Mouse (Mus musculus): ENCODE data around the gene Ccdc73. TPM values are rescaled to one million over a fixed set of nuclear protein-coding genes. Genes with fewer than 3 reads are reported as not detected.

The Ccdc73 gene
- total and polyA plus RNA-seq, 3 experiments, result 2.2 to 5.1 (median 2.2) TPM

- no peak for DNase-seq (ENCODE audit: extremely low read depth)
- H3K27ac ChIP-seq (ENCODE audit: insufficient read depth, low read depth), result no peak overlapping the region
- no peaks in the 10 kb centered on the region for H3K27me3 ChIP-seq (replicated peaks)
- H3K4me1 ChIP-seq (ENCODE audit: control insufficient read depth in 1 of 2, insufficient read depth in 2 of 2), result no peaks in the 10 kb centered on the region
- peaks cover 5% of the 10 kb centered on the region; the same call in 1 of the 2 replicates for H3K79me2 ChIP-seq (replicated peaks; ENCODE audit: control insufficient read depth, extremely low read depth, insufficient read depth, poor library complexity, severe bottlenecking)
- dilution Hi-C loops (cut with MboI; ENCODE audit: extremely low pct_ligation_motif_present, extremely low pct_unique_long_range_greater_than_20kb, low sequenced_read_pairs) (no loop called here), in situ Hi-C loops (cut with MboI; ENCODE audit: low pct_ligation_motif_present, low pct_unique_long_range_greater_than_20kb, low sequenced_read_pairs) (no loop called here)
- no peak overlapping the region for H3K9ac ChIP-seq (ENCODE audit: insufficient read depth, low read depth)
- H3K4me3 ChIP-seq (replicated peaks in 1 of 3; ENCODE audit: low read depth in 2 of 3, low read length in 2 of 3, poor library complexity in 1 of 3), result no peak overlapping the region
- TF ChIP-seq MYC (IDR thresholded peaks at IDR 0.05; ENCODE audit: low read depth, low read length) (no peak), SIN3A (IDR thresholded peaks at IDR 0.05; ENCODE audit: low read length) (no peak), HCFC1 (IDR thresholded peaks at IDR 0.05; ENCODE audit: low read depth, low read length) (no peak), ZKSCAN1 (IDR thresholded peaks at IDR 0.05; ENCODE audit: borderline replicate concordance, low read depth, low read length) (no peak), RCOR1 (conservative IDR thresholded peaks at IDR 0.05; ENCODE audit: low read depth, low read length) (no peak), BHLHE40 (IDR thresholded peaks at IDR 0.05; ENCODE audit: low read depth, low read length) (no peak), NELFE (IDR thresholded peaks at IDR 0.05; ENCODE audit: low read depth, low read length) (no peak), ELF1 (IDR thresholded peaks at IDR 0.05; ENCODE audit: low read depth, low read length) (no peak), RAD21 (IDR thresholded peaks at IDR 0.05; ENCODE audit: low read depth, low read length) (no peak)
- H3K9me3 ChIP-seq (replicated peaks; ENCODE audit: low read length), result no peaks in the 10 kb centered on the region
- peaks cover 36 to 81% of the 10 kb centered on the region in 2 experiments for H3K36me3 ChIP-seq (replicated peaks in 1 of 2; ENCODE audit: control insufficient read depth in 1 of 2, insufficient read depth in 1 of 2, low read length in 1 of 2)
- no peak overlapping the region for H3K4me2 ChIP-seq (ENCODE audit: insufficient read depth, low read depth, poor library complexity, severe bottlenecking)
Measured at GRCm38 (mm10) chr2:104832486-104832885, 35.1 kb upstream of the Ccdc73 start.

GRCm38 (mm10) chr2:104840974-104841373, 26.6 kb upstream of the Ccdc73 start:
- no peak overlapping the region for H3K27ac ChIP-seq (ENCODE audit: insufficient read depth, low read depth)
- H3K9me3 ChIP-seq (replicated peaks; ENCODE audit: low read length), result no peaks in the 10 kb centered on the region
- in situ Hi-C loops (cut with MboI; ENCODE audit: low pct_ligation_motif_present, low pct_unique_long_range_greater_than_20kb, low sequenced_read_pairs) (no loop called here), dilution Hi-C loops (cut with MboI; ENCODE audit: extremely low pct_ligation_motif_present, extremely low pct_unique_long_range_greater_than_20kb, low sequenced_read_pairs) (no loop called here)
- no peaks in the 10 kb centered on the region for H3K27me3 ChIP-seq (replicated peaks)
- H3K4me2 ChIP-seq (ENCODE audit: insufficient read depth, low read depth, poor library complexity, severe bottlenecking), result no peak overlapping the region
- no peak overlapping the region for H3K9ac ChIP-seq (ENCODE audit: insufficient read depth, low read depth)
- DNase-seq (ENCODE audit: extremely low read depth), result no peak
- peaks cover 33 to 74% of the 10 kb centered on the region in 2 experiments for H3K36me3 ChIP-seq (replicated peaks in 1 of 2; ENCODE audit: control insufficient read depth in 1 of 2, insufficient read depth in 1 of 2, low read length in 1 of 2)
- H3K4me3 ChIP-seq (replicated peaks in 1 of 3; ENCODE audit: low read depth in 2 of 3, low read length in 2 of 3, poor library complexity in 1 of 3), result no peak overlapping the region
- TF ChIP-seq TCF12 (IDR thresholded peaks at IDR 0.05; ENCODE audit: low read depth, low read length) (no peak), ETS1 (conservative IDR thresholded peaks at IDR 0.05; ENCODE audit: low read depth, low read length) (no peak), JUN (IDR thresholded peaks at IDR 0.05; ENCODE audit: insufficient read depth, low read depth, low read length) (no peak), POLR2AphosphoS2 (IDR thresholded peaks at IDR 0.05; ENCODE audit: low read depth, low read length) (no peak), USF1 (IDR thresholded peaks at IDR 0.05; ENCODE audit: low read depth, low read length) (no peak), USF2 (conservative IDR thresholded peaks at IDR 0.05; ENCODE audit: low read depth, low read length) (no peak), SMC3 (IDR thresholded peaks at IDR 0.05; ENCODE audit: low read depth, low read length) (no peak), CTCF (conservative IDR thresholded peaks at IDR 0.05 in 1 of 2, IDR thresholded peaks at IDR 0.05 in 1 of 2; ENCODE audit: low read depth in 2 of 2, low read length in 2 of 2) (peak in 1 of 2 experiments; percentile 22; a peak in 2 of 4 replicates), RAD21 (IDR thresholded peaks at IDR 0.05; ENCODE audit: low read depth, low read length) (no peak), IRF4 (IDR thresholded peaks at IDR 0.05; ENCODE audit: low read depth, low read length) (no peak), POLR2A (IDR thresholded peaks at IDR 0.05; ENCODE audit: low read depth, low read length) (no peak), MYC (IDR thresholded peaks at IDR 0.05; ENCODE audit: low read depth, low read length) (0 out of 2 replicates have a peak, but pooled peaks have one; percentile 31), ZKSCAN1 (IDR thresholded peaks at IDR 0.05; ENCODE audit: borderline replicate concordance, low read depth, low read length) (no peak)
- H3K79me2 ChIP-seq (replicated peaks; ENCODE audit: control insufficient read depth, extremely low read depth, insufficient read depth, poor library complexity, severe bottlenecking), result no peaks in the 10 kb centered on the region; the same call in 1 of the 2 replicates
- no peaks in the 10 kb centered on the region for H3K4me1 ChIP-seq (ENCODE audit: control insufficient read depth in 1 of 2, insufficient read depth in 2 of 2)

Data from CH12.LX (cell line).